Mouse (Mus musculus): ENCODE measurements around the gene Zfp329. TPM values are rescaled to one million over a fixed set of nuclear protein-coding genes. Genes with fewer than 3 reads are reported as not detected.
"Not testable (repeated sequence)": the region's sequence is repeated elsewhere in the genome, so short reads cannot be mapped to it uniquely, and the experiment has no call there.

Zfp329 gene
- 26.6 TPM in 2 replicates for polyA plus RNA-seq (2016; fragmentation: Nextera tagmentation; extraction: Ambion mirVana)

GRCm38 (mm10) chr7:12818521-12819295 lies at the start of gene Zfp329:
Zfp329 (minus strand) TSS chr7:12818858.
- peak; percentile 96 for ATAC-seq (ENCODE audit: low FRiP score)
- under 1% methylated on average over 40 of the region's 40 CpGs for WGBS
- Histone ChIP-seq H3K9me3 (replicated peaks) (peaks cover 29% of the 10 kb centered on the region), H3K4me1 (peaks cover 8% of the 10 kb centered on the region), H3K27ac (peak within 1 kb of the TSS; percentile 95), H3K9ac (peak within 1 kb of the TSS; percentile 90), H3K36me3 (peaks cover 22% of the 10 kb centered on the region), H3K4me3 (peak within 1 kb of the TSS; percentile 87), H3K27me3 (no peaks in the 10 kb centered on the region), H3K4me2 (replicated peaks) (peak within 1 kb of the TSS; percentile 49)

- peaks cover 41% of the 10 kb centered on the region for H3K9me3 ChIP-seq (replicated peaks)
Measured at GRCm38 (mm10) chr7:12835779-12836178, 17.1 kb upstream of the Zfp329 start.

GRCm38 (mm10) chr7:12835193-12835671 lies 16.6 kb upstream of the Zfp329 start:
- Histone ChIP-seq H3K4me3 (peak overlapping the region; percentile 57), H3K4me1 (no peaks in the 10 kb centered on the region), H3K27me3 (no peaks in the 10 kb centered on the region), H3K9me3 (replicated peaks) (peaks cover 36% of the 10 kb centered on the region), H3K36me3 (peaks cover 40% of the 10 kb centered on the region), H3K27ac (peak overlapping the region; percentile 52), H3K4me2 (replicated peaks) (peak overlapping the region; percentile 54), H3K9ac (peak overlapping the region; percentile 54)
- ATAC-seq (ENCODE audit: low FRiP score) = peak; percentile 57
- WGBS = 47% methylated on average over 13 of the region's 13 CpGs

More at GRCm38 (mm10) chr7:12835779-12836178, 17.1 kb upstream of the Zfp329 start:
- H3K9ac ChIP-seq = no peak overlapping the region
- ATAC-seq (ENCODE audit: low FRiP score) = no peak
- no peak overlapping the region for H3K27ac ChIP-seq
- no peaks in the 10 kb centered on the region for H3K27me3 ChIP-seq
- WGBS = 96% methylated on average over 4 of the region's 4 CpGs
- H3K4me3 ChIP-seq = peak overlapping the region; percentile 57
- peak overlapping the region; percentile 54; the same call in 1 of the 2 replicates for H3K4me2 ChIP-seq (replicated peaks)
- peaks cover 45% of the 10 kb centered on the region for H3K36me3 ChIP-seq
- H3K4me1 ChIP-seq = no peaks in the 10 kb centered on the region

GRCm38 (mm10) chr7:12834162-12835120 lies 15.8 kb upstream of the Zfp329 start, which contains the start of gene Zfp110:
Zfp110 (plus strand) TSS chr7:12834761.
- Histone ChIP-seq H3K4me2 (replicated peaks) (peak within 1 kb of the TSS; percentile 54), H3K9ac (peak within 1 kb of the TSS; percentile 54), H3K27ac (peak within 1 kb of the TSS; percentile 52), H3K36me3 (peaks cover 33% of the 10 kb centered on the region), H3K4me1 (no peaks in the 10 kb centered on the region), H3K27me3 (no peaks in the 10 kb centered on the region), H3K9me3 (replicated peaks) (peaks cover 30% of the 10 kb centered on the region), H3K4me3 (peak within 1 kb of the TSS; percentile 57)
- peak; percentile 97 for ATAC-seq (ENCODE audit: low FRiP score)
- WGBS = 4% methylated on average over 47 of the region's 47 CpGs

- WGBS = 97% methylated on average over 8 of the region's 8 CpGs
- Histone ChIP-seq H3K4me3 (no peak overlapping the region), H3K9me3 (replicated peaks) (peaks cover 46% of the 10 kb centered on the region), H3K4me1 (peaks cover 8% of the 10 kb centered on the region), H3K27me3 (no peaks in the 10 kb centered on the region), H3K9ac (no peak overlapping the region), H3K36me3 (peaks cover 49% of the 10 kb centered on the region), H3K4me2 (replicated peaks) (no peak overlapping the region), H3K27ac (no peak overlapping the region)
- no peak for ATAC-seq (ENCODE audit: low FRiP score)
Measured at GRCm38 (mm10) chr7:12815566-12815965, 3.1 kb downstream of the Zfp329 start.

GRCm38 (mm10) chr7:12803727-12804071 lies 15.0 kb downstream of the Zfp329 start:
- Histone ChIP-seq H3K36me3 (peaks cover 26% of the 10 kb centered on the region), H3K4me2 (replicated peaks) (peak overlapping the region; percentile 62), H3K9ac (peak overlapping the region; percentile 71), H3K4me1 (peaks cover 7% of the 10 kb centered on the region; the same call in 1 of the 2 replicates), H3K27me3 (no peaks in the 10 kb centered on the region), H3K9me3 (replicated peaks) (peaks cover 15% of the 10 kb centered on the region), H3K4me3 (peak overlapping the region; percentile 40), H3K27ac (peak overlapping the region; percentile 89)
- WGBS = 1% methylated on average over 16 of the region's 16 CpGs
- ATAC-seq (ENCODE audit: low FRiP score) = peak; percentile 88; the same call in 1 of the 2 replicates

- WGBS = 6% methylated on average over 31 of the region's 31 CpGs
- Histone ChIP-seq H3K4me2 (replicated peaks) (peak within 1 kb of the TSS; percentile 62), H3K27ac (peak within 1 kb of the TSS; percentile 89), H3K36me3 (peaks cover 20% of the 10 kb centered on the region), H3K9ac (peak within 1 kb of the TSS; percentile 71), H3K4me3 (peak within 1 kb of the TSS; percentile 40), H3K4me1 (peaks cover 7% of the 10 kb centered on the region; the same call in 1 of the 2 replicates), H3K27me3 (no peaks in the 10 kb centered on the region), H3K9me3 (replicated peaks) (peaks cover 12% of the 10 kb centered on the region)
- ATAC-seq (ENCODE audit: low FRiP score) = peak; percentile 96
Measured at GRCm38 (mm10) chr7:12802866-12803726, 15.6 kb downstream of the Zfp329 start, which contains the start of gene Zscan18. Zscan18 (minus strand) TSS chr7:12803635.

- no peak overlapping the region for H3K27ac ChIP-seq
- H3K36me3 ChIP-seq = peaks cover 8% of the 10 kb centered on the region; the same call in 1 of the 2 replicates
- 97% methylated on average over 1 of the region's 1 CpGs for WGBS
- H3K4me3 ChIP-seq = no peak overlapping the region
- H3K4me2 ChIP-seq (replicated peaks) = no peak overlapping the region
- H3K4me1 ChIP-seq = peaks cover 7% of the 10 kb centered on the region; the same call in 1 of the 2 replicates
- no peak overlapping the region for H3K9ac ChIP-seq
- no peak for ATAC-seq (ENCODE audit: low FRiP score)
- peaks cover 14% of the 10 kb centered on the region; the same call in 1 of the 2 replicates for H3K9me3 ChIP-seq (replicated peaks)
- no peaks in the 10 kb centered on the region for H3K27me3 ChIP-seq
Measured at GRCm38 (mm10) chr7:12799554-12799953, 19.1 kb downstream of the Zfp329 start.

GRCm38 (mm10) chr7:12797971-12798370 lies 20.7 kb downstream of the Zfp329 start:
- no peak for ATAC-seq (ENCODE audit: low FRiP score)
- WGBS = 60% methylated on average over 2 of the region's 2 CpGs
- Histone ChIP-seq H3K4me1 (peaks cover 5% of the 10 kb centered on the region; the same call in 1 of the 2 replicates), H3K36me3 (peaks cover 8% of the 10 kb centered on the region; the same call in 1 of the 2 replicates), H3K4me2 (replicated peaks) (no peak overlapping the region), H3K4me3 (no peak overlapping the region), H3K27me3 (no peaks in the 10 kb centered on the region), H3K9me3 (replicated peaks) (peaks cover 18% of the 10 kb centered on the region; the same call in 1 of the 2 replicates), H3K27ac (no peak overlapping the region), H3K9ac (no peak overlapping the region)

GRCm38 (mm10) chr7:12792624-12793023 lies 26.0 kb downstream of the Zfp329 start:
- WGBS = 84% methylated on average over 11 of the region's 11 CpGs
- not testable (repeated sequence) for H3K27me3 ChIP-seq

GRCm38 (mm10) chr7:12788025-12788424 lies 30.6 kb downstream of the Zfp329 start:
- Histone ChIP-seq H3K9me3 (replicated peaks) (no peaks in the 10 kb centered on the region), H3K36me3 (no peaks in the 10 kb centered on the region), H3K27me3 (no peaks in the 10 kb centered on the region), H3K9ac (no peak overlapping the region), H3K4me1 (no peaks in the 10 kb centered on the region), H3K27ac (no peak overlapping the region), H3K4me2 (replicated peaks) (no peak overlapping the region), H3K4me3 (no peak overlapping the region)
- WGBS = 25% methylated on average over 5 of the region's 5 CpGs
- 0 out of 2 replicates have a peak, but pooled peaks have one; percentile 68 for ATAC-seq (ENCODE audit: low FRiP score)

More at GRCm38 (mm10) chr7:12792624-12793023, 26.0 kb downstream of the Zfp329 start:
- not testable (repeated sequence) for H3K27ac ChIP-seq; H3K4me1 ChIP-seq; ATAC-seq (ENCODE audit: low FRiP score); H3K9ac ChIP-seq; H3K36me3 ChIP-seq; H3K4me2 ChIP-seq (replicated peaks); H3K4me3 ChIP-seq
- H3K9me3 ChIP-seq (replicated peaks) = peaks cover 12% of the 10 kb centered on the region; the same call in 1 of the 2 replicates

All from hindbrain, embryonic 12.5 days (tissue).